Mouse (Mus musculus): ENCODE measurements around the gene Gm47995. TPM values are rescaled to one million over a fixed set of nuclear protein-coding genes. Genes with fewer than 3 reads are reported as not detected.

Gm47995 gene
- polyA plus RNA-seq, 1 experiment from 2014 or later, result not detected

DNA sequence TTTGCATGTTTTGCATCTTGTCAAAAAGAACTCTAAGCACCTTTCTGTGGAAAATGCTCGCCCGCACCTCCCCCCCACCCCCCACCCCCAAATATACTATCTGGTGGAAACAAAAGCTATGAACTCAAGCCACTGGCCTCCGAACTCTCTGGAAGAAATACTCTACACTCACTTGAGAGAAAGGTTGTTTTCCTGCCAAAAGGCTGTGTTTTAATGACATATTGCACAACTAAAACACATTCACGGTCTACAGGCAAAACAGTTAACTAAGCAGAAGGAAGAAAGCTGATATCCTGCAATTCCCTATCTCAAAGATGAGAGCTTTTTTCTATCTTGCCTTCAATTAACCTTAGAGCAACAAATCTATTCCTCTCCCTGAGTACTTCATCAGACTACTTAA, 45.1 kb downstream of the Gm47995 start:
- H3K27ac ChIP-seq (replicated peaks), result no peak overlapping the region
- H3K36me3 ChIP-seq, result no peaks in the 10 kb centered on the region
- no peak overlapping the region for H3K9ac ChIP-seq
- H3K4me1 ChIP-seq (replicated peaks), result no peaks in the 10 kb centered on the region
- H3K4me3 ChIP-seq, result no peak overlapping the region
- no peaks in the 10 kb centered on the region for H3K27me3 ChIP-seq
- WGBS, result 93% methylated on average over 4 of the region's 4 CpGs
- no peaks in the 10 kb centered on the region for H3K9me3 ChIP-seq
- no peak overlapping the region for H3K4me2 ChIP-seq
- no peak for ATAC-seq (ENCODE audit: low FRiP score, low read depth)

DNA sequence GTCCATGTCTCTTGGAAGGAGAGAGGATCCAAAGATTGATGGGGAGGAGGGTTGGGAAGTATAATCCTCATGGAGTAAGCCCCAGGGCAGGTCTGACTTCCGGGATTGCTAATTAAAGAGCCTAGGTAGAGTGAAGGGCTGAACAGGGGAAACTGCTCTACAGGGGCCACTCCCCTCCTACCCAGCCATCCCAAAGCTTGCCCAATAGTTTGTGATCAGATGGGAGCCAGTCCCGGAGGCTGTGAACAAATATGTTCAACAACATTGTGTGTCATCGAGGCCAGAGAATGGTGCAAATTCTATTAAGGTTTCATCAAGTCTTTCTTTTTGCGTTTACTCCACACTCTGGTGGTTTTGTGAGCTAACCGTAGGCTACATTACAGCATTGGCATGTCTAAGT, 45.8 kb downstream of the Gm47995 start:
- WGBS, result 92% methylated on average over 5 of the region's 5 CpGs

DNA sequence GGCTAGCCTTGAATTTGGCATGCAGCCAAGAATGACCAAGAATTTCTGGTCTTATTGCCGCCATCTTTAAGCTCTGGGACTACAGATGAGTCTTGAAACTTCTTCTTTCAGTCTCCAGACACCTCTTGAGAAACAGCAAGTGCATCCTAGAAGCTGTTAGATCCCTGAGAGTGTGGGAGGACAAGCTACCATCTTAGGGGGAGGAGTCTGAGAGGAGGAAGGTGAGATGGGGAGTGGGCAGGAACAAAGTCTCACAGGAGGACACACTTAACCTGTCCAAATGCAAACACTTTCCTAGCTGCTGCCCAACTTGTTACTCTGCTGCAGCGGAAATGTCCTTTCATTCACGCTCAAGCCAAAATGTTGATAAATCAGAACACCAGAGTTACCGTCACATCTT, 46.5 kb downstream of the Gm47995 start:
- no peak overlapping the region for H3K27ac ChIP-seq (replicated peaks)
- H3K27me3 ChIP-seq, result no peaks in the 10 kb centered on the region
- no peak overlapping the region for H3K9ac ChIP-seq
- H3K36me3 ChIP-seq, result no peaks in the 10 kb centered on the region
- 95% methylated on average over 4 of the region's 4 CpGs for WGBS
- no peak overlapping the region for H3K4me2 ChIP-seq
- no peak overlapping the region for H3K4me3 ChIP-seq
- ATAC-seq (ENCODE audit: low FRiP score, low read depth), result no peak
- H3K4me1 ChIP-seq (replicated peaks), result no peaks in the 10 kb centered on the region
- no peaks in the 10 kb centered on the region for H3K9me3 ChIP-seq

More for the DNA sequence above, 45.8 kb downstream of the Gm47995 start:
- no peak overlapping the region for H3K4me3 ChIP-seq
- H3K27ac ChIP-seq (replicated peaks), result no peak overlapping the region
- ATAC-seq (ENCODE audit: low FRiP score, low read depth), result no peak
- H3K9me3 ChIP-seq, result no peaks in the 10 kb centered on the region
- no peak overlapping the region for H3K9ac ChIP-seq
- H3K4me2 ChIP-seq, result no peak overlapping the region
- H3K4me1 ChIP-seq (replicated peaks), result no peaks in the 10 kb centered on the region
- H3K36me3 ChIP-seq, result no peaks in the 10 kb centered on the region
- no peaks in the 10 kb centered on the region for H3K27me3 ChIP-seq

DNA sequence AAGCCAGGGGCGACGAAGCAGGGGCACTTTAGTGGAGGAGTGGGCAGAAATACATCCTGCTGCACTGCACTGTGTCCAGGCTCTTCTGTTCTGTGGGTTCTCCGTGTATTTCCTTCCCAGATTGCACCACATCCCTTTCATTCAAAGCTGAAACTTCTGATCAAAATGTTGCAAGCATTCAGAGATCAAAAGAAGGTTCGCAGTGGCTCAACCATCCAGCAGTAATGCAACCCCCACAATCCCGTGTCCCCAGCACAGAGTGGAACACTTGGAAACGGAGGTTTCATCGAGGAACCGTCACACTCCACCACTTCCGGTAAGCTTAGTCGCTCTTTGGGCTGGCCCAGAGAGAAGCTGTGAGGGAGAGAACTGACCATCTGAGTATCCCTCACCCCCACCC, 46.9 kb downstream of the Gm47995 start:
- Histone ChIP-seq H3K9me3 (no peaks in the 10 kb centered on the region), H3K27me3 (no peaks in the 10 kb centered on the region), H3K36me3 (no peaks in the 10 kb centered on the region), H3K27ac (replicated peaks) (no peak overlapping the region), H3K4me1 (replicated peaks) (no peaks in the 10 kb centered on the region), H3K4me2 (no peak overlapping the region), H3K4me3 (no peak overlapping the region), H3K9ac (no peak overlapping the region)
- WGBS, result 91% methylated on average over 10 of the region's 10 CpGs
- ATAC-seq (ENCODE audit: low FRiP score, low read depth), result no peak

DNA sequence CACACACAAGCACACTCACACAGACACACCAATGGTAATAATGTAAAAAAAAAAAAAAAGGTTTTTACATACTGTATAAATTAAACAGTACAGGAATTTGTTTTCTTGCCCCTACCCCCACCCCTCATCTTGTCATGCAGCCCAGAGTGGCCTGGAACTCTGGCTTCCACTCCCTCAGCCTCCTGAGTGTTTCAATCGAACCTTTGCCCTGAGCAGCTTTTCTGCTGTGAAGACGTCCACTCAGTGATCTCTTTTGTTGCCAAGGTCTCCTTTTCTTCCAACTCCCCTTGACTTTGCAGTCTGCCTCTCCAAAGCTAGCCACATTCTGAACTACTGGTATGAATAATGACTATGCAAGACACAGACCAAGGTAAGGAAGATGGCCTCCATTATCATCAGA, 47.6 kb downstream of the Gm47995 start:
- H3K4me2 ChIP-seq, result no peak overlapping the region
- H3K36me3 ChIP-seq, result no peaks in the 10 kb centered on the region
- H3K4me3 ChIP-seq, result no peak overlapping the region
- H3K9ac ChIP-seq, result no peak overlapping the region
- ATAC-seq (ENCODE audit: low FRiP score, low read depth), result no peak
- no peaks in the 10 kb centered on the region; the same call in 1 of the 2 replicates for H3K4me1 ChIP-seq (replicated peaks)
- WGBS, result 63% methylated on average over 2 of the region's 2 CpGs
- no peaks in the 10 kb centered on the region for H3K9me3 ChIP-seq
- no peaks in the 10 kb centered on the region for H3K27me3 ChIP-seq
- H3K27ac ChIP-seq (replicated peaks), result no peak overlapping the region

Other genes with a start within 250 kb of the Gm47995 start
- gene Hmcn1, start 205.0 kb upstream of the Gm47995 start, polyA plus RNA-seq (2015; fragmentation: Nextera tagmentation; extraction: Ambion mirVana), result 1.3 and 2.0 TPM in 2 replicates
- gene Gm47985, start 15.9 kb upstream of the Gm47995 start, polyA plus RNA-seq (2015; fragmentation: Nextera tagmentation; extraction: Ambion mirVana), result not detected in 2 replicates
- gene Gm8947, start 6.1 kb upstream of the Gm47995 start, polyA plus RNA-seq (2015; fragmentation: Nextera tagmentation; extraction: Ambion mirVana), result not detected in 2 replicates
- gene 3110040M04Rik, start 5.7 kb downstream of the Gm47995 start, polyA plus RNA-seq (2015; fragmentation: Nextera tagmentation; extraction: Ambion mirVana), result not detected in 2 replicates
- not detected in 2 replicates for gene Gm47996, start 11.7 kb downstream of the Gm47995 start, polyA plus RNA-seq (2015; fragmentation: Nextera tagmentation; extraction: Ambion mirVana)
- 223 and 225 TPM in 2 replicates for gene Ivns1abp, start 146.0 kb downstream of the Gm47995 start, polyA plus RNA-seq (2015; fragmentation: Nextera tagmentation; extraction: Ambion mirVana)
- 11.5 and 17.9 TPM in 2 replicates for gene Swt1, start 230.0 kb downstream of the Gm47995 start, polyA plus RNA-seq (2015; fragmentation: Nextera tagmentation; extraction: Ambion mirVana)
- 44.9 and 45.1 TPM in 2 replicates for gene Trmt1l, start 230.1 kb downstream of the Gm47995 start, polyA plus RNA-seq (2015; fragmentation: Nextera tagmentation; extraction: Ambion mirVana)